Mouse (Mus musculus): ENCODE data around the gene Ivl. TPM values are rescaled to one million over a fixed set of nuclear protein-coding genes. Genes with fewer than 3 reads are reported as not detected.
A peak's percentile ranks its signal among the peaks of the same experiment; 100 is the strongest.

Gene Ivl
- polyA plus RNA-seq, 1 experiment from 2014 or later: 21.1 TPM

- ATAC-seq (ENCODE audit: low FRiP score, low TSS enrichment): peak; percentile 85
Observed at GRCm38 (mm10) chr3:92579508-92579907, 6.0 kb upstream of the Ivl start.

DNA sequence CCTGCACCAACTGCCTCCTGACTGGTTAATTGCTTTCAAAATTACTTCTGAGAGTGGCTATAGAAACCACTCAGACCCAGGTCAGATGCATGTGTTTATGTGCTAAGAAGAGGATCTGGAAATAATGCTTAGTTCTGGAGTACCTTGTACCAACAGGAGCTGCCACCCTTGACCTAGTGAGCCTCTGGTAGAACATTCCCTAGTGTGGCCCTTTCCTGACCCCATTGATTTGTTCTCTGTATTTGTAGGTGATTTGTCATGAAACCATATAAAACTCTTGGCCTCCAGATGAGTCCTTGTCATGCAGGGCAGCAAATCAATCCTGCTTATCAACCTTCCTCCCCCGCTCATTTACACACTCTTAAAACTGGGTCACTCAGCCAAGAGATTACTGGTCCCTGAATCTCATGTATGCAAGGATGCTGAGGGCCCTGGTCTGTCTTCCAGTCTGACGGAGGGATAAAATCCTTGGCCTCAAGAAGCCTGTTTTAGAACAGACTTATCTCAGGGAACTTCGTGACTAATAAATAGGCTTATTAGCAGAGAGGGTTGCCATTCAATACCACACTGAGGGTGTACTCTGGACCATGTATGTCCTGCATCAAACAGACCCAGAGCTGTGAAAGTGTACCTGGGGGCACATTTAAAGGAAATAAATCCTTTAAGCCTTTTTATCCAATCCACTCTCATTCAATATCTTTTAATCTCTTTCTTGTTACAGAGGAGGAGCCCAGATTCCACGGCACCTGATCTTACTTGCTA, 5.3 kb upstream of the Ivl start:
- DNase-seq (ENCODE audit: low spot score) (no peak), ATAC-seq (ENCODE audit: low FRiP score, low TSS enrichment) (peak; percentile 68)
- WGBS: 42% methylated on average over 4 of the region's 4 CpGs
- Histone ChIP-seq H3K9me3 (ENCODE audit: control insufficient read depth, low read length) (no peaks in the 10 kb centered on the region), H3K36me3 (ENCODE audit: control insufficient read depth, insufficient read depth, low read length) (no peaks in the 10 kb centered on the region), H3K9ac (ENCODE audit: low read length) (no peak overlapping the region), H3K27ac (replicated peaks) (peak overlapping the region; percentile 71), H3K4me3 (ENCODE audit: low read depth, low read length) (no peak overlapping the region), H3K4me1 (replicated peaks; ENCODE audit: control insufficient read depth, insufficient read depth) (no peaks in the 10 kb centered on the region), H3K27me3 (ENCODE audit: control insufficient read depth, insufficient read depth, low read length) (no peaks in the 10 kb centered on the region), H3K4me2 (replicated peaks; ENCODE audit: low read depth) (no peak overlapping the region)
- TF ChIP-seq EP300 (optimal IDR thresholded peaks at IDR 0.05): no peak

More at GRCm38 (mm10) chr3:92579508-92579907, 6.0 kb upstream of the Ivl start:
- Histone ChIP-seq H3K4me3 (ENCODE audit: low read depth, low read length) (no peak overlapping the region), H3K27me3 (ENCODE audit: control insufficient read depth, insufficient read depth, low read length) (no peaks in the 10 kb centered on the region), H3K9me3 (ENCODE audit: control insufficient read depth, low read length) (no peaks in the 10 kb centered on the region), H3K4me2 (replicated peaks; ENCODE audit: low read depth) (no peak overlapping the region), H3K36me3 (ENCODE audit: control insufficient read depth, insufficient read depth, low read length) (no peaks in the 10 kb centered on the region), H3K9ac (ENCODE audit: low read length) (no peak overlapping the region), H3K27ac (replicated peaks) (peak overlapping the region; percentile 71), H3K4me1 (replicated peaks; ENCODE audit: control insufficient read depth, insufficient read depth) (no peaks in the 10 kb centered on the region)
- DNase-seq (ENCODE audit: low spot score): peak; percentile 19
- no peak for TF ChIP-seq CTCF (IDR thresholded peaks at IDR 0.05; ENCODE audit: low read depth)
- 54% methylated on average over 1 of the region's 1 CpGs for WGBS

GRCm38 (mm10) chr3:92572514-92573155, 900 bp downstream of the Ivl start:
- ATAC-seq (ENCODE audit: low FRiP score, low TSS enrichment) (no peak), DNase-seq (ENCODE audit: low spot score) (no peak)
- Histone ChIP-seq H3K4me3 (ENCODE audit: low read depth, low read length) (no peak overlapping the region), H3K9me3 (ENCODE audit: control insufficient read depth, low read length) (no peaks in the 10 kb centered on the region), H3K27ac (replicated peaks) (no peak overlapping the region), H3K27me3 (ENCODE audit: control insufficient read depth, insufficient read depth, low read length) (no peaks in the 10 kb centered on the region), H3K4me2 (replicated peaks; ENCODE audit: low read depth) (no peak overlapping the region), H3K36me3 (ENCODE audit: control insufficient read depth, insufficient read depth, low read length) (no peaks in the 10 kb centered on the region), H3K4me1 (replicated peaks; ENCODE audit: control insufficient read depth, insufficient read depth) (no peaks in the 10 kb centered on the region), H3K9ac (ENCODE audit: low read length) (no peak overlapping the region)
- 53% methylated on average over 2 of the region's 2 CpGs for WGBS
- TF ChIP-seq CTCF (IDR thresholded peaks at IDR 0.05; ENCODE audit: low read depth) (no peak), EP300 (optimal IDR thresholded peaks at IDR 0.05) (no peak)

- no peaks in the 10 kb centered on the region for H3K4me1 ChIP-seq (replicated peaks; ENCODE audit: control insufficient read depth, insufficient read depth)
- no peak overlapping the region for H3K9ac ChIP-seq (ENCODE audit: low read length)
- H3K27ac ChIP-seq (replicated peaks): no peak overlapping the region
- no peaks in the 10 kb centered on the region for H3K9me3 ChIP-seq (ENCODE audit: control insufficient read depth, low read length)
- H3K36me3 ChIP-seq (ENCODE audit: control insufficient read depth, insufficient read depth, low read length): no peaks in the 10 kb centered on the region
- no peak overlapping the region for H3K4me3 ChIP-seq (ENCODE audit: low read depth, low read length)
- TF ChIP-seq CTCF (IDR thresholded peaks at IDR 0.05; ENCODE audit: low read depth): no peak
- TF ChIP-seq EP300 (optimal IDR thresholded peaks at IDR 0.05): no peak
- ATAC-seq (ENCODE audit: low FRiP score, low TSS enrichment) (no peak), DNase-seq (ENCODE audit: low spot score) (no peak)
- no peaks in the 10 kb centered on the region for H3K27me3 ChIP-seq (ENCODE audit: control insufficient read depth, insufficient read depth, low read length)
- no peak overlapping the region for H3K4me2 ChIP-seq (replicated peaks; ENCODE audit: low read depth)
- 87% methylated on average over 2 of the region's 2 CpGs for WGBS
Observed at GRCm38 (mm10) chr3:92568752-92569151, 4.8 kb downstream of the Ivl start.

DNA sequence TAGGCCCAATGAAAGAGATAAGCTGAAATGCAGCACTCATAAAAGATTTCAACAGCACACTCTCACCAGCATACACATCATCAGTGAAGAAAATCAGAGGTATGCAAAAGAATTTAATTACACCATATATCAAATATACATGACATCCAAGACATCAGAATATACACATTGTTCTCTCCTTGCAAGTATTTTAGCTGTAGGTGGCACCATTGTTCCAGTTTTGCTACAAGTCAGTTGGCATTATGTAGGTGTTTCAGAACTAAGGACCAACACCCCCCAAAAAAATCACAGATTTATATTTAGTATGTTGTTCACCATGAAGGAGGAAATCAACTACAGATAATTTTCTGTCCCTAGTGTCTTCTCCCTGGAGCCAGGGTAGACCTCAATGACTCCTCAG, 8.1 kb downstream of the Ivl start:
- no peak for ATAC-seq (ENCODE audit: low FRiP score, low TSS enrichment)
- H3K4me2 ChIP-seq (replicated peaks; ENCODE audit: low read depth): no peak overlapping the region
- TF ChIP-seq CTCF (IDR thresholded peaks at IDR 0.05; ENCODE audit: low read depth): peak; percentile 63
- TF ChIP-seq EP300 (optimal IDR thresholded peaks at IDR 0.05): no peak
- no peak overlapping the region for H3K27ac ChIP-seq (replicated peaks)
- DNase-seq (ENCODE audit: low spot score): no peak
- H3K27me3 ChIP-seq (ENCODE audit: control insufficient read depth, insufficient read depth, low read length): no peaks in the 10 kb centered on the region
- no peaks in the 10 kb centered on the region for H3K36me3 ChIP-seq (ENCODE audit: control insufficient read depth, insufficient read depth, low read length)
- no peak overlapping the region for H3K4me3 ChIP-seq (ENCODE audit: low read depth, low read length)
- H3K9ac ChIP-seq (ENCODE audit: low read length): no peak overlapping the region
- H3K9me3 ChIP-seq (ENCODE audit: control insufficient read depth, low read length): no peaks in the 10 kb centered on the region
- H3K4me1 ChIP-seq (replicated peaks; ENCODE audit: control insufficient read depth, insufficient read depth): no peaks in the 10 kb centered on the region

GRCm38 (mm10) chr3:92534411-92534810, 39.1 kb downstream of the Ivl start, which contains the start of gene 2310046K23Rik:
Gene 2310046K23Rik, minus strand, starts transcription at chr3:92534511.
- WGBS: 84% methylated on average over 3 of the region's 3 CpGs

More at GRCm38 (mm10) chr3:92534411-92534810, 39.1 kb downstream of the Ivl start, which contains the start of gene 2310046K23Rik:
- no peak within 1 kb of the TSS for H3K4me3 ChIP-seq (ENCODE audit: low read depth, low read length)
- ATAC-seq (ENCODE audit: low FRiP score, low TSS enrichment) (no peak), DNase-seq (ENCODE audit: low spot score) (no peak)
- H3K27ac ChIP-seq (replicated peaks): no peak within 1 kb of the TSS
- H3K36me3 ChIP-seq (ENCODE audit: control insufficient read depth, insufficient read depth, low read length): no peaks in the 10 kb centered on the region
- H3K9me3 ChIP-seq (ENCODE audit: control insufficient read depth, low read length): no peaks in the 10 kb centered on the region
- H3K27me3 ChIP-seq (ENCODE audit: control insufficient read depth, insufficient read depth, low read length): no peaks in the 10 kb centered on the region
- H3K4me1 ChIP-seq (replicated peaks; ENCODE audit: control insufficient read depth, insufficient read depth): no peaks in the 10 kb centered on the region
- no peak within 1 kb of the TSS for H3K9ac ChIP-seq (ENCODE audit: low read length)
- no peak for TF ChIP-seq EP300 (optimal IDR thresholded peaks at IDR 0.05)
- TF ChIP-seq CTCF (IDR thresholded peaks at IDR 0.05; ENCODE audit: low read depth): no peak
- H3K4me2 ChIP-seq (replicated peaks; ENCODE audit: low read depth): no peak within 1 kb of the TSS

Other genes with a start within 250 kb of the Ivl start
- gene Sprr2d, start 234.6 kb downstream of the Ivl start, polyA plus RNA-seq (2015; fragmentation: Nextera tagmentation; extraction: Ambion mirVana): 65.0 and 66.5 TPM in 2 replicates
- 0.33 and 0.47 TPM in 2 replicates for gene Sprr2e, start 221.6 kb downstream of the Ivl start, polyA plus RNA-seq (2015; fragmentation: Nextera tagmentation; extraction: Ambion mirVana)
- gene Sprr2f, start 208.5 kb downstream of the Ivl start, polyA plus RNA-seq (2015; fragmentation: Nextera tagmentation; extraction: Ambion mirVana): 7.4 and 9.2 TPM in 2 replicates
- 2.1 TPM in 2 replicates for gene Sprr2h, start 188.1 kb downstream of the Ivl start, polyA plus RNA-seq (2015; fragmentation: Nextera tagmentation; extraction: Ambion mirVana)
- 24.7 and 26.7 TPM in 2 replicates for gene Sprr2i, start 165.7 kb downstream of the Ivl start, polyA plus RNA-seq (2015; fragmentation: Nextera tagmentation; extraction: Ambion mirVana)
- gene Sprr2j-ps, start 155.7 kb downstream of the Ivl start, polyA plus RNA-seq (2015; fragmentation: Nextera tagmentation; extraction: Ambion mirVana): 52.2 and 58.5 TPM in 2 replicates
- gene Gm9774, start 144.3 kb downstream of the Ivl start, polyA plus RNA-seq (2015; fragmentation: Nextera tagmentation; extraction: Ambion mirVana): 10.3 and 10.6 TPM in 2 replicates
- 8.3 and 9.2 TPM in 2 replicates for gene Sprr2k, start 141.2 kb downstream of the Ivl start, polyA plus RNA-seq (2015; fragmentation: Nextera tagmentation; extraction: Ambion mirVana)
- gene Sprr1b, start 134.9 kb downstream of the Ivl start, polyA plus RNA-seq (2015; fragmentation: Nextera tagmentation; extraction: Ambion mirVana): 17.1 and 19.3 TPM in 2 replicates
- gene Sprr3, start 115.0 kb downstream of the Ivl start, polyA plus RNA-seq (2015; fragmentation: Nextera tagmentation; extraction: Ambion mirVana): 1,930 and 1,986 TPM in 2 replicates
- 1,567 and 1,571 TPM in 2 replicates for gene Sprr1a, start 87.8 kb downstream of the Ivl start, polyA plus RNA-seq (2015; fragmentation: Nextera tagmentation; extraction: Ambion mirVana)
- gene Sprr4, start 73.2 kb downstream of the Ivl start, polyA plus RNA-seq (2015; fragmentation: Nextera tagmentation; extraction: Ambion mirVana): 1.3 and 1.5 TPM in 2 replicates
- gene 2310046K23Rik, start 39.2 kb downstream of the Ivl start, polyA plus RNA-seq (2015; fragmentation: Nextera tagmentation; extraction: Ambion mirVana): not detected in 2 replicates
- gene Smcp, start 15.3 kb upstream of the Ivl start, polyA plus RNA-seq (2015; fragmentation: Nextera tagmentation; extraction: Ambion mirVana): not detected in 2 replicates
- 22.8 and 26.7 TPM in 2 replicates for gene 2210017I01Rik, start 33.8 kb upstream of the Ivl start, polyA plus RNA-seq (2015; fragmentation: Nextera tagmentation; extraction: Ambion mirVana)
- 98.3 and 102 TPM in 2 replicates for gene Lce6a, start 47.9 kb upstream of the Ivl start, polyA plus RNA-seq (2015; fragmentation: Nextera tagmentation; extraction: Ambion mirVana)
- gene Lce1a1, start 74.6 kb upstream of the Ivl start, polyA plus RNA-seq (2015; fragmentation: Nextera tagmentation; extraction: Ambion mirVana): 401 and 429 TPM in 2 replicates
- 116 and 135 TPM in 2 replicates for gene Lce1b, start 83.2 kb upstream of the Ivl start, polyA plus RNA-seq (2015; fragmentation: Nextera tagmentation; extraction: Ambion mirVana)
- gene Lce1a2, start 96.6 kb upstream of the Ivl start, polyA plus RNA-seq (2015; fragmentation: Nextera tagmentation; extraction: Ambion mirVana): 632 and 696 TPM in 2 replicates
- gene Lce1c, start 105.5 kb upstream of the Ivl start, polyA plus RNA-seq (2015; fragmentation: Nextera tagmentation; extraction: Ambion mirVana): 673 and 689 TPM in 2 replicates
- 199 and 223 TPM in 2 replicates for gene Lce1d, start 113.5 kb upstream of the Ivl start, polyA plus RNA-seq (2015; fragmentation: Nextera tagmentation; extraction: Ambion mirVana)
- 326 and 341 TPM in 2 replicates for gene Lce1e, start 135.3 kb upstream of the Ivl start, polyA plus RNA-seq (2015; fragmentation: Nextera tagmentation; extraction: Ambion mirVana)
- gene Lce1f, start 146.6 kb upstream of the Ivl start, polyA plus RNA-seq (2015; fragmentation: Nextera tagmentation; extraction: Ambion mirVana): 468 and 478 TPM in 2 replicates
- gene Gm38119, start 165.4 kb upstream of the Ivl start, polyA plus RNA-seq (2015; fragmentation: Nextera tagmentation; extraction: Ambion mirVana): 11.4 and 14.1 TPM in 2 replicates
- 307 and 309 TPM in 2 replicates for gene Lce1g, start 178.6 kb upstream of the Ivl start, polyA plus RNA-seq (2015; fragmentation: Nextera tagmentation; extraction: Ambion mirVana)
- 249 and 251 TPM in 2 replicates for gene Lce1h, start 191.3 kb upstream of the Ivl start, polyA plus RNA-seq (2015; fragmentation: Nextera tagmentation; extraction: Ambion mirVana)
- 369 and 377 TPM in 2 replicates for gene Lce1i, start 205.2 kb upstream of the Ivl start, polyA plus RNA-seq (2015; fragmentation: Nextera tagmentation; extraction: Ambion mirVana)
- gene Lce1j, start 216.8 kb upstream of the Ivl start, polyA plus RNA-seq (2015; fragmentation: Nextera tagmentation; extraction: Ambion mirVana): 175 and 184 TPM in 2 replicates
- 86.3 and 98.5 TPM in 2 replicates for gene Lce1k, start 234.2 kb upstream of the Ivl start, polyA plus RNA-seq (2015; fragmentation: Nextera tagmentation; extraction: Ambion mirVana)